Mouse (Mus musculus) fibroblast of lung, adult 2 months (primary cell): ENCODE measurements around the gene Retsat.
A peak's percentile ranks its signal among the peaks of the same experiment; 100 is the strongest.

Experiments
- DNase-seq: peaks from one replicate; pipeline ENCODE4 v3.0.0-alpha.2; 2011; ENCODE audit warnings: low read depth

Gene Retsat

GRCm38 (mm10) chr6:72597956-72598753, at the start of gene Retsat, which contains the start of gene Elmod3:
Gene Retsat (plus strand): TSS chr6:72598475.
Gene Elmod3 (minus strand): TSS chr6:72598413.
- peak; percentile 93 for DNase-seq

DNA sequence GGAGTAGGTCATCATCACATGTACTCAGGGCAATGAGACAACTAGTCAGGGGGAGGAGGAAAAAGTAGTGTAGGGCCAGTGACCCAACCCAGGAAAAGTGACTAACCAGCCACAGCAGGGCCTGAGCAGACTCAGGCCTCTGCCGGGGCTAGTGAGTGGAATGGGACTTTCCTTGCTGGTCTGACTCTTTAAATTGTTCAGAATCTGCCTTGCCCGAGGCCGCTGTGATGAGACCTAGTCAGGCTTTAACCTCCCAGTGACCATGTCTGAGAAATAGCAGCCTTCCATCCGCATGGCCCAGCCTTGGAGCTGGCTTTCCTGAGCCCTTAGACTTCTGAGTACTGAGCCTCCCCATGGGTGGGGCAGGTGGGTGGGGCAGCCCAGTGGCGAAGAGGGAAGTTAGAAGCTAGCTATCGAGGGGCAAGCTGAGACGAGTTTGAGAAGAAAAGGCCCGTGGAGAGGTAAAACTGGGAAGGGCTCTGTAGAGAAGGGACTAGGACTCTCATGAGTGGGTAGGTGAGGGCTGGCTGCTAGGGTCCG, 49.2 kb upstream of the Retsat start:
- DNase-seq = peak; percentile 82

GRCm38 (mm10) chr6:72550025-72550424, 48.2 kb upstream of the Retsat start:
- no peak for DNase-seq

DNA sequence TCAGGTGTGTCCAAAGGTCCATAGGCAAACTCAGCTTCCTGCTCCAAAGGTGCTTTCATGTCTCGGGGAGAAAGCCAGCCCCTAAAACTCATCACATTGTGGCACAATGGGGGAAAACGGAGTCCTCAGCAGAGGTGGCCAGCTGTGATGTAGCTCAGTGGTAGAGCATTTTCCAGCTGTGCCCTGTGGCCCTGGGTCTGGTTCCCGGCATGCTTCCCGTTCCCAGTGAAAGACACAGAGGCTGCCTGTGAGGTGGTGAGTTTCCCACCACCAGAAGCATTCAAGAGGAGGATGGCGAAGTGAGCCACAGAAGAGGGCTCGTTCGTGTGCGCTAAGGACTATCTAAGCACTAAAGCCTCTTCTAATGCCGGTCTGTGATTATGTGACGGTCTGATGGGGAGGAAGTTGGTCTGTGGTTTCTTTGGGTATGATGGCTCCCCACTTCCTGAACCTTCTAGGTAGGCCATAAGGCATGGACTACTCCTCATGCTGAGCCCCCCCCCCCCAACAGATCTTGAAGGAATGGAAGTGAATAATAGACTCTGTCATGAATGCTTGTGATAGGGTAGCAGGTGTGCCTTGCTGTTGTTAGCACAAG, 47.7 kb upstream of the Retsat start:
- no peak for DNase-seq

- peak; percentile 83 for DNase-seq
Measured at GRCm38 (mm10) chr6:72552171-72553078, 45.9 kb upstream of the Retsat start.

GRCm38 (mm10) chr6:72553079-72553412, 45.2 kb upstream of the Retsat start:
- DNase-seq = no peak

DNA sequence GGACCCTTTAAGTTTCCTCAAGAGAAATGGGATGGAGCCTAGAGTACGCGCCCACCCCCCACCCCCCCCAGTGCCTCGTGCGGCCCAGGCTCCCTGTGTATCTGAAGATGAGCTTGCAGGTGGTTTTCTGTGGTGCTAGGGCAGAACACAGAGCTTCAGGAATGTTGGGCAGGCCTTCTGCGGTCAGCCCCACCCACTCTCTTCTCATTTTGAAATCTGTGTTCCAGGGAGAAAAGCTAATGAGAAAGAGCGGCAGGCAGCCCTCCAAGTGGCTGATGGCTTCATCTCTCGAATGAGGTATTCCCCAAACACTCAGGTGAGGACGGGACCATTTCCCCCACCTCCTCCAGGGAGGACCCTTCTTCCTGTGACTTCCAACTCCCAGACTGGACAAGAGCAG, 37.5 kb upstream of the Retsat start:
- DNase-seq = no peak

DNA sequence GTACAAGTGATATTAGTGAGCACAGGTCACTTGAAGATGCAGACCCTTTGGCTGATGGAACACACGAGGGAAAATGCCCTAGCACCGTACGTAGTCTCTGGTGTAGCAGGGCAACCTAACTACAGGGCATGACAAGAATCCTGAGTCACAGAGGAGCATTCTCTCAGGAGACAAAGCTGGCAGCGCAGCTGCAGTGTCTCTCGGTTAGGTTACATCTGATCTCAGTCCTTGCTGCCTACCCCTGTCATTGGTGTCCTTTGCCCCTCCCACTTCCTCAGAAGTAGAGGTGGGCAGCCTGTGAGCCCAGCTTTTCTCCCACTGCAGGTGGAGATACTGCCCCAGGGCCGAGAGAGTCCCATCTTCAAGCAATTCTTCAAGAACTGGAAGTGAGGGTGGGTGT, 35.8 kb upstream of the Retsat start:
- no peak for DNase-seq

DNA sequence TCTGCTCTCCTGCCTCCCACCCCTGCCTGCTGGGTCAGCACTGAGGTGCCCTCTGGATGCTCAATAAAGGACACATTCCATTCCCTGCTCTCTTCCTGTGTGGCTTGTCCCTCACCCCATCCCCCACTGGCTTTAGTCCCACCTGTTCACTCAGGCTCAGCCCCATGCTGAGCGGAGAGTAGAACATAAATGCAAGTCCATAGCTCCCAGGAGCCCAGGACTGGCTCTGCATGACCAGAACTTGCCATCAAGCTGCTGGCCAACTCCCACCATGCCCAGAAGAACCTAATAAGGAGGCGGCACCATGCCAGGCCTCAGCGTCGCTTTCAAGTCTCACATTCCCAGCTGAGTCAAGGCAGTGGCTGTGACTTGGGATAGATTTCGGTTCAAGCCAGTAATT, 35.4 kb upstream of the Retsat start:
- no peak for DNase-seq

GRCm38 (mm10) chr6:72565506-72565905, 32.8 kb upstream of the Retsat start:
- DNase-seq = no peak

GRCm38 (mm10) chr6:72566044-72566443, 32.2 kb upstream of the Retsat start:
- peak; percentile 63 for DNase-seq

DNA sequence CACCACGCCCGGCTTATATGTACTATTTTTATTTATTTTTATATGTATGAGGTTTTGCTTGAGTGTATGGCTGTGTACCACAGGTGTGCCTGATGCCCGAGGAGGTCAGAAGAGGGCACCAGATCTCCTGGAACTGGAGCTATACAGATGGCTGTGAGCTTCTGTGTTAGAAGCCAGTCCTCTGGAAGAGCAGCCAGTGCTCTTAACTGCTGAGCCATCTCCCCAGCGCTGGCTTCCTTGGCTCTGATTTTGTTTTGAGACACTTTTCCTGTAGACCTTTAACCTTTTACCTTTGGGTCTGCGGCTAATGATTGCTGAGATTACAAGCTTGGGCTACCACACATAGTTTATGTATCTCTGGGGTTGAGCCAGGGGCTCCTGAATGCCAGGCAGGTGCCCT, 30.8 kb upstream of the Retsat start:
- no peak for DNase-seq

DNA sequence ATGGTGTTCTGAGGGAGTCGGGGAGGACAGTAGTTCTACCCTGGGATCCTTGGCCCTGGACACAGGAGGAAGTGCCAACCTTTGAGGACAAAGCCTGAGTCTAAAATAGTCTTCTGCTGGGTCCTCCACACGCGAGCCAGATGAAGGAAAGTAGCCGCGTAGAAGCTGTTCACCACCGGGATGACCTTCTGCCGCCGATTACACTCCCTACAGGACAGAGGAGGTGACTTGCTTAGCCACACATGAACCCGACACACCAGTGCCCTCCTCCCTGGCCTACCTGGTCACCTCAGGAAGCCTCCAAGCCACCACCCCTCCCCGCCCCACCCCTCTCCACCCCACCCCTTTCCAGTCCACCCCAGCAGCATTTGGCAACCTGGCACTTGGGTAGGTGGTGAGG, 29.5 kb upstream of the Retsat start:
- DNase-seq = no peak

DNA sequence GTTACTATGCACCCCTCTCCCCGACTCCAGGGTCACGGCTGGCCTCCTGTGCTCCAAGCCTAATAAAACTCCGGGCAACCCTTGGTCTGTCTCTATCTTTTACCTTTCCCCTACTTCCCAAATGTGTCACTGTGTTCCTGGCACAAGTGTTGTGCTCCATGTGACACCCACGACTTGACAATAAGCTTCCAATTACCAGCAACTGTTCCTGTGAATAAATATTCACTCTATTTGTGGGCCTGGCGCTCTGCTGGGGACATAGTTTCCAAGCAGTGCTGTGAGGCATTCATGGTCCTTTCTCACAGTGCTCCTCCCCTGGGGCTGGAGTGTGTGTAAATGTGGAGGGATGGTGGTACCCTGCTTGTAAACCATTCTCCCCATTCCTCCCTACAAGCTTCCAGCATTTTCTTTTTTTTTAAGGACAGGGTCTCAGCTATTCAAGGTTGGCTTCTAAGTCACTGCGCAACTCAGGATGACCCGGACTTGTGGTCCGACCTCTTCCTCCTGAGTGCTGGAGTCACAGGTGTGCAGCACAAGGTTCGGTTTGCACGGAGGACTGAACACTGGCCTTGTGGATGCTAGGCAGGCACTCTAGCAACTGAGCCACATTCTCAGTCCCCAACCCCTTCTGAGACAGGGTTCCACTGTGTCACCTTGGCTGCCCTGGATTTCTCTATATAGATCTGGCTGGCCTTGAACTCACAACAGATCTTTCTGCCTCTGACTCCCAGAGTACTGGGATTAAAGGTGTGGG, 27.5 kb upstream of the Retsat start:
- DNase-seq = no peak

DNA sequence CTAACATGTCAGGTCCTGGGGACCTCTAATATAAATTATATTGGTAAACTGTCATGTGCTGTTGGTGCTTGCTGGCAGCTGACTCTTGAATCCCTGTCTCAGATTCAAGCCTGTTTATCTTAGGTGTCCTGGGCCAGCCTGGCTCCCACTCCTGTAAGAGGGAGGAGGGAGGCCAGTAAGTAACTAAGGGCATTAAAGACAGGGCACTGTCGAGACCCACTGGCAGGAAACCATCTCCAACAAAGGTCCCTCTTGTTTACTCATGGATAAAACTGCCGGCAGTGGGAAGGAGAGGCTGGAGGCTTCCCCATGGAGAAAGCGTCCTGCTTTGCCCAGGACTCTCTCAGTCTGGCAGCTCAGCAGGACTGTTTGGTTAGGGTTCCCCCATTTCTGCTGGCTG, 26.4 kb upstream of the Retsat start:
- DNase-seq = no peak

- DNase-seq = no peak
Measured at GRCm38 (mm10) chr6:72576041-72576440, 22.2 kb upstream of the Retsat start.

DNA sequence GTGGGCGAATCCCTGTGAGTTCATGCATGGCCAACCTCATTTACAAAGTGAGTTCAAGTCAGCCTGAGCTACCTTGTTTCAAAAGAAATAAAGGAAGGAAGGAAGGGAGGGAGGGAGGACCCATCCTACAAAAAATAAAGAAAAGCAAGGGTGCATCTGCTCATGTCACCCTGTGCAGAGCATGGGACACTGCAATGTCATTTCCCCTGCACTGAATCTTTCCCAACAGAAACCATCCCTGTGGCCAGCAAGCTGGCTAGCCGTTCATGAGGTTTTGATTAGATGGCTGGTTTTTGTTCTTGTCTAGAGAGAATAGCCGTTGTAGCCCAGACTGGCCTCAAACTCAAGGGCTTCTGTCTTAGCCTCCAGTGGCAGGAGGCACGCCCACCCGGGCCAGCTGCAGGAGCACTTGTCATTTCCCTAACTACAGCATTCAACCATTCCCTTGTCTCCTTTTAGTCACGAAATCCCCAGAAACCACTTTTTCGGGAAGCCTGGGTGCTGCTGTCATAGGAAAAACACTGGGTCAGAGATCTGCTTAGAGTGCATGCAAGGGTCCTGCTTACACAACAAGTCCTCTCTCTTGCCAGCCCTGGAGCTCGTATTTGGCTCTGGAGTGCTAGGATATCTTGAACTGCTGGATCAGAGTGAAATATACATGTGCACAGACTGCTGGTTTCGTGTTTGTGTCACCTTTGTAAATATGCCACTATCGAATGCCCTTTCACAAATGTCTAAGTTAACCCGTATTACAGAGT, 16.5 kb upstream of the Retsat start:
- DNase-seq = no peak

- DNase-seq = no peak
Measured at GRCm38 (mm10) chr6:72583211-72583839, 14.9 kb upstream of the Retsat start.

- DNase-seq = no peak
Measured at GRCm38 (mm10) chr6:72584154-72584553, 14.1 kb upstream of the Retsat start.

- no peak for DNase-seq
Measured at GRCm38 (mm10) chr6:72586701-72587100, 11.6 kb upstream of the Retsat start.

GRCm38 (mm10) chr6:72588307-72588706, 10.0 kb upstream of the Retsat start:
- no peak for DNase-seq
